Mouse (Mus musculus): ENCODE data around the gene Slc6a3. TPM values are rescaled to one million over a fixed set of nuclear protein-coding genes. Genes with fewer than 3 reads are reported as not detected.

Gene Slc6a3
- not detected for total RNA-seq (2021)

- intact Hi-C loops (cut with DNase I): no loop called here
Measured at GRCm38 (mm10) chr13:73536403-73536821, at the start of gene Slc6a3. Gene Slc6a3, plus strand, starts transcription at chr13:73536747.

GRCm38 (mm10) chr13:73488105-73488504 lies 48.4 kb upstream of the Slc6a3 start:
- intact Hi-C loops (cut with DNase I): no loop called here
- no peak for DNase-seq

More at GRCm38 (mm10) chr13:73536403-73536821, at the start of gene Slc6a3:
- DNase-seq: peak; percentile 5 to 10

DNA sequence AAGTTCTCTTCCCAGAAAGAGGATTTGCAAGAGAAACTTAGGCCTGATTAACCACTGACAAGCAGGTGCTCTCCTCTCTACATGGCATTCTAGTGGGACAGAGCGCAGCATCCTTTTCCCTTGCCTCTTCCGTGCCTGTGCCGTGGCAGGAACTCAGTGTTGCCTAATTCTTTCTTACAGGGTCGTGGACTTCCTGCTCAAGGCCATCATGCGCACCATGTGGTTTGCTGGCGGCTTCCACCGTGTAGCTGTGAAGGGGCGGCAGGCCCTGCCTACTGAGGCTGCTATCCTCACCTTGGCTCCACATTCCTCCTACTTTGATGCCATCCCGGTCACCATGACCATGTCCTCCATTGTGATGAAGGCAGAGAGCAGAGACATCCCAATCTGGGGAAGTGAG lies 47.8 kb upstream of the Slc6a3 start:
- DNase-seq: no peak
- intact Hi-C loops (cut with DNase I): no loop called here

DNA sequence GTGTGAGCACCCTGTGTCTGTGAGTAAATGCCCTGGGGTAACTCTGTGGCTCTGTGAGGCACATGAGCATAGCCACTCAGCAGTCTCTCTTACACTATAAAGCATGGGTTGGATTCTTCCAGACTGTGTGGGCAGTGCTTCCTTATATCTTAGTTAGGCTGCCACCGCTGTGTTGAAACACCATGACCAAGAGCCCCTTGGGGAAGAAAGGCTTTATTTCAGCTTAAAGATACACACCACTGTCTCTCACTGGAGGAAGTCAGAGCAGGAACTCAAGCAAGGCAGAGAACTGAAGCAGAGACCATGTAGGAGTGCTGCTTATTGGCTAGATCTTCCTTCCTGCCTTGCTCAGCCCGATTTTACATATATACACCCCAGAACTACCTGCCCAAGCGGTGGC lies 46.6 kb upstream of the Slc6a3 start:
- no peak for DNase-seq
- intact Hi-C loops (cut with DNase I): no loop called here

- DNase-seq: no peak
- intact Hi-C loops (cut with DNase I): no loop called here
Measured at GRCm38 (mm10) chr13:73490564-73491170, 45.9 kb upstream of the Slc6a3 start.

GRCm38 (mm10) chr13:73493183-73493582 lies 43.4 kb upstream of the Slc6a3 start:
- DNase-seq: no peak
- intact Hi-C loops (cut with DNase I): no loop called here

DNA sequence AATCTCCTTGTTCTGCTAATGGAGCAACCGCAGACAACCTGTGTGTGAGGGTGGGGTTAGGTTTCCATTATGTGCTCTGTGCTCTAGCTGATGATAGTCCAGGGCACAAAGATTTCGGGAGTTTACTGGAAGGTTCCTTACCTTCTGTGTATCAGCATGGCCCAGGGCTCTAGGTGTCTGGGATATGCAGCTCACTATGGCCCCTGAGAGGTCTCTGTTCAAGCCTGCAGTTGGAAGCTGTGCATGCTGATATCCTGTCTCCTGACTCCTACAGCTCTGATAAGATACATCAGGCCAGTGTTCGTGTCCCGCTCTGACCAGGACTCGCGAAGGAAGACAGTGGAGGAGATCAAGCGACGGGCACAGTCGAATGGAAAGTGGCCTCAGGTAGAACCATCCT lies 42.0 kb upstream of the Slc6a3 start:
- intact Hi-C loops (cut with DNase I): no loop called here
- DNase-seq: no peak

GRCm38 (mm10) chr13:73496137-73496536 lies 40.4 kb upstream of the Slc6a3 start:
- intact Hi-C loops (cut with DNase I): no loop called here
- DNase-seq: no peak

DNA sequence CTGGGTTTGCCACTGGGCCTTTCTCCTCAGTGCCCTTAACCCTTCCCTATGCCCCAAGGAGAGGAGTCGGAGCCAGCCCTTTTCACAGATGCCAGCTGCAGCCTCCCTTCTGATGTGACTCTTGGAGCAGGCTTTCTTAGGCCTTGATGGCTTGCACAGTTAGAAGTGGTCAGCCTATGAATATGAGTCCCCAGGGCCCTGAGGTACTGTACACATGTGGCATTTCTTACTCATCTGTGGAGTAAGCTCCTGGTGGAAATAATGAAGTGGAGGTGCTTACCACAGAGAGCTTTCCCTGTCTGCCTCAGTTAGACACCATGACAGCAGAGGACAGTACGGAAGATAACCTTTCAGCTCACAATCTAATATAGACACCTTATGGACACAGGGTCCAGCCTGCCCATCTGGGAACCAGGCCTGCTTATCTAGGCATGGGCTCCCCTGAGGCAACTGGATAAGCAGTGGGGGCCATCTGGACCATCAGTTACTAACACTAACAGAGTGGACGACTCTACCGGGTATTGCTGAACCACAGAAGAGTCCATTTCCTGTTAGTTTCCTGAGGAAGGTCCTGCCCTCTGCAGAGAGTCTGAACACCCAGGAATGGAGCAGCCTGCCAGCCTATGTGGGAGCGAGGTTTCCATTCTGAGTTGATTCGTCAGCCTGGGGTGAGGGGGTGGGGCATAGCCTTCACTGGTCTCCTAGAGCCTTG lies 36.5 kb upstream of the Slc6a3 start:
- no peak for DNase-seq
- intact Hi-C loops (cut with DNase I): loop anchor here (5.0 kb wide), 1 partner anchor 33 kb away; the partner anchor contains the start of gene Lpcat1

- intact Hi-C loops (cut with DNase I): loop anchor here (5.0 kb wide), 1 partner anchor 35 kb away; the partner anchor contains the start of gene Lpcat1
- no peak for DNase-seq
Measured at GRCm38 (mm10) chr13:73502719-73503118, 33.8 kb upstream of the Slc6a3 start.

DNA sequence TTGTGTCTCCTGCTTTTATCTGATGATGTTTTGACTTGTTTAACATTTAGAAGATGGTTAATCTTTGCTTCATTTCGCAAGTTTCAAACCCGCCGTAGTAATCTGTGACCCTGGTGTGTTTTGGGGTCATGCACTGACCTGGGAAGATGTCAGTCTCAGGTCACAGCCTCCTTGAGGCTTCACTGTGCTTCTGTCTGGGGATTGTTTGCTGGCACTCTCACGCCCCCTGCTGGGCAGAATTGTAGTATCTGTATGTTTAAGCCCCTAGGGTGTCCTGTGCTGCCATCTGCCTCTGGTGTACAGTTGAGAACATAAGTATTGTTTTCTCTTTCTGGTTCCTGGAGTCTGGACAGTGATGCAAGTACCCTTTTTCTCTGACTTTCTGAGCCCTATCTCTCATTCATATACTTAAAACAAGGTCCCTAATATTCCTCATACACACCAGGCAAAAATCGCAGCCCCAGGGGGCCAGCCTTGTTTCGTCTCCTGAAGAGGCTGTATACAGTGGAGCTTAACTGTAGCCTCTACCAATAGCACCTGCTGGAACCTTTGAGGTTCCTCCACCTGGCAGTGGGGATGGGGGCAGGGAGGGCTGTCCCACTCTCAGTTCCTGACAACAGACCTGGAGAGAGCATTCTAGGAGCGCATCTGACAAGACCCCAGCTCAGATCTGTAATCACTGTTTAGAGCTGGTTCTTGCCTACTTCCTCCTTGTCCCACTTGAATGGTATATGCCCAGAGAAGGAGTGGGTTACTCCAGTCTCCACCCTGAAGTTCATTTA lies 30.7 kb upstream of the Slc6a3 start:
- DNase-seq: peak; percentile 80 to 85
- intact Hi-C loops (cut with DNase I): loop anchor here (1.0 kb wide), 1 partner anchor 80 kb away; no protein-coding TSS in a partner anchor

DNA sequence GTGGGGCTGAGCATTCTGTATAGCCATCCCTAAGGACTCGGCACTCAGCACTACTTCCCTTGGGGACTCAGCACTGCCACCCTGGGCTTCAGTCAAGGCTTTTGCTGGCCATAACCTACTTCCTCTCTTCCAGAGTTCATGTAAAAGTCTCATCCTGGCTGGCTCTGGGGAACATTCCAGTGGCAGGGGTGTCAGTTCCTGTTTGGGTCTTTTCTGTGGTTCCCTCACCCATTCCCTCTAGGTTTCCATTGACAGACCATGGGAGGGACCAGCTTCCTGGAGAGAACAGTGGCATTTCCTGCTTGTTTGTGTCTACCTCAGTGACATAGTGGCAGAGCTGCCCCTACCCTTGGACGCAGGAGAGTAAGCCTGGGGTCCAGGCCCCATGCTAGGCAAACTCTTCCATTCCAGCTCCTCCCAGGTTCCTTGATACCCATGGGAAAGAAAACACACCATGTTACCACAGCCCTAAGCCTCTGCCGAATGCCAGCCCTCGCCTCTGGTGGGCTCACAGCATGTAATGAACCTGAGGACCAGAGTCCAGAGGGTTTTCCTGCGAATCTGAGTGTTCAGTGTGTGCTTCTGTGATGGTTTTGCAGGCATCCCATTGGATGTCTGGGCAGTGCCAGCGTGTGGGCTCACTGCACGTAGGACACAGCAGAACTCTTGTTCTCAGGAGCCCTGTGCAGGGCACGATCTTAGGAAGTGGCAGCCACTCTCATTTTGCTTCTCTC lies 27.6 kb upstream of the Slc6a3 start:
- no peak for DNase-seq
- intact Hi-C loops (cut with DNase I): no loop called here

GRCm38 (mm10) chr13:73509869-73510268 lies 26.7 kb upstream of the Slc6a3 start:
- intact Hi-C loops (cut with DNase I): loop anchor here (5.0 kb wide), 1 partner anchor 312 kb away; no protein-coding TSS in a partner anchor
- DNase-seq: no peak

DNA sequence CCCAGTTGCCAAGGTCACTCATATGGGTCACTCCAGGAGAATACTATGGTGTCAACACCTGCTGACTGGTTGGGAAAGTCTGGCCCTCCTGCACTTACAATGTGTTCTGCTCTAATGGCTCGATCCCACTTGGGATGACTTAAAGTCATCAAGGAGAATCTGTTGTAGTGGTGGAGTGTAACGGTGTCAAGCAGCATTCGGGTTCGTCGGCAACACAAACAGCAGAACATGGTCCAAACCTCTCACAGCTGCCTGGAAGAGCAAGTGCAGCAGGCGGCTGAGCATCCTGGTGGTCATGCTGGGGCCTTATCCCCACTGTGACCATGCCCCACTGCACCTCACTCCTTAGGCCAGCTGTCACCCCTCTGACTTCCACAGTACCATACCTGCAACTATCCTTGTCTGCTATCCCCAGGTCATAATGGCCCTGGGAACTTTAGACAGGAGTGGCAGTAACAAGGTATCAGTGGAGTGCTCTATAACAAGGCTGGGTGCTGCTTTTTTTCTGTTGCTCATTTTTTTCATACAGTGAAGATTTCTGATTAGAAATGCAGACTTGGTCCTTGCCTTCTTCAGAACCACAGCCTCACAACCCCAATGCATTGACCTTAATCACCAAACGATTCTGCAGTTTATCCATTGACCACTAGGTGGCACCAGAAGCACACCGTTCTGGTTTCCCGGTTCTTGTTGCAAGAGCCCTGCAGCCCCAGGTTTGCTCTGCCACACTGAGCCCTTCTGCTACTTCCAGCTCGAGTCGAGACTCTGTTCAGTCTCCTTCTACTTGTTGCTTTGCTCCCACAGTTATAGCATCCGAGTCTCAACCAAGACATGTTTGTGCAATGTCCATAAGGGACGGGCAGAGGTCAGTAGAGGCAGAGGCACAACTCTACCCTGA lies 23.5 kb upstream of the Slc6a3 start:
- peak; percentile 74 to 76 for DNase-seq
- intact Hi-C loops (cut with DNase I): loop anchor here (1.0 to 5.0 kb wide), 4 partner anchors 114 to 394 kb away; partner anchors contain the start of gene Tert

GRCm38 (mm10) chr13:73516886-73517285 lies 19.7 kb upstream of the Slc6a3 start:
- DNase-seq: no peak
- intact Hi-C loops (cut with DNase I): no loop called here

GRCm38 (mm10) chr13:73533716-73534115 lies 2.8 kb upstream of the Slc6a3 start:
- intact Hi-C loops (cut with DNase I): no loop called here
- no peak for DNase-seq

DNA sequence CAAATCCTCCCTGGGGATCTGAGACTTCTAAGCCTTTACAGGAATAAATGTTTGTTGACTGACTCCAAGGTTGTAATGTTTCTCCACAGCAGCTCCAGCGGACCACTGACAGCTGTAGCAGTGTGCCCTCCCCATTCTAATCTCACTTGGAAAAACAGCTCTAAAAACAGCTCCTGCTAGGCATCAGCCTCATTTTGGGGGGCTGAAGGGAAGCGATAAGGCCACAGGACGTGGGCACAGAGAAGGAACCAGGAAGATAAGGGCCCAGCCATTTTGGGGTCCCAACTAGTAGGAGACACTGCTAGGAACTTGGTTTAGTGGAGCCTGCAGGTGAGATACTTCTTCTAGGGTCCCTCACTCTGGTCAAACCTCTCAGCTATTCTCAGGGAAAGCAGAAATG lies 1.3 kb upstream of the Slc6a3 start:
- intact Hi-C loops (cut with DNase I): no loop called here
- no peak for DNase-seq

DNA sequence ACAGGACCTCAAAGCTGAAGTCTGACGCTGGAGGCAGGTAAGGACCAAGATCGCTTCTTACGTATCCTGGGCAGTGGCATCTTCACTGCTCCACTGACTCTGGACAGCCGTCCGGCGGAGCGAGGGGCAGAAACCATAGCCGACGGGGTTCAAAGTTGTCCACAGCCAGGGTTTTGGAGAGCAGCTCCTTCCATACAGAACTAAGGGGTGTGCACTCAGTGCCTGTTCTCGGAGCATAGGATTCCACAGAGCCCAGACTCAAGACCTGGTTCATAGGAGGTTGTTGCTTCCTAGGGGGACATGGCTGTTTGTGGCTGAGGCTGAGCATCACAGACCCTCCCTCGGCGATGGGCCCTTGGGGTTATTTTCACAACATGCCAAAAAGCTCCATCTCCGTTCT lies 277 bp downstream of the Slc6a3 start:
- no peak for DNase-seq
- intact Hi-C loops (cut with DNase I): no loop called here

- intact Hi-C loops (cut with DNase I): no loop called here
- no peak for DNase-seq
Measured at GRCm38 (mm10) chr13:73564201-73564600, 27.7 kb downstream of the Slc6a3 start.

- intact Hi-C loops (cut with DNase I): no loop called here
- DNase-seq: no peak
Measured at GRCm38 (mm10) chr13:73575051-73575450, 38.5 kb downstream of the Slc6a3 start.
